Mouse (Mus musculus) left cerebral cortex, adult 11 months (tissue): Measurements from ENCODE around the gene Cd180.
"Not testable (repeated sequence)": the region's sequence is repeated elsewhere in the genome, so short reads cannot be mapped to it uniquely, and the experiment has no call there.

Source experiments
- DNase-seq: peaks from one replicate; pipeline ENCODE4 v3.0.0; 2022; ENCODE audit warnings: low spot score

Gene Cd180

DNA sequence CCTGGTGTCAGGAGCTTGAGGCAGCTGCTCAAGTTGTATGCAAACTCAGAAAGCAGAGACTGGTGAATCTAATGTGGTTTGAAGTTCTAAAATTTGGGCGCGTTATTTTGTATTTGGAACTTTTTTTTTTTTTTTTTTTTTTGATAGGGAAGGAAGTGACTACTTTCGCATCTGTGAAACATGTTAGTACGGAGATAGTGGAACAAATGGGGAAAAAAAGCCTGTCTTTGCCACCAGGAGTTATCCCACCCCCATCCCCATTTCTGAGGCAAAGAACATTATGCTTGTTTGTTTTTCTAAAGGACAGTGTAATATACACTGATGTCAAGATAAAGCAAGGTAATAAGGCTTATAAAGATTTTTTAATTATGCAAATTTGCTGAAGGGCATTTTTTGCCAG, 15.8 kb upstream of the Cd180 start:
- DNase-seq: not testable (repeated sequence)

DNA sequence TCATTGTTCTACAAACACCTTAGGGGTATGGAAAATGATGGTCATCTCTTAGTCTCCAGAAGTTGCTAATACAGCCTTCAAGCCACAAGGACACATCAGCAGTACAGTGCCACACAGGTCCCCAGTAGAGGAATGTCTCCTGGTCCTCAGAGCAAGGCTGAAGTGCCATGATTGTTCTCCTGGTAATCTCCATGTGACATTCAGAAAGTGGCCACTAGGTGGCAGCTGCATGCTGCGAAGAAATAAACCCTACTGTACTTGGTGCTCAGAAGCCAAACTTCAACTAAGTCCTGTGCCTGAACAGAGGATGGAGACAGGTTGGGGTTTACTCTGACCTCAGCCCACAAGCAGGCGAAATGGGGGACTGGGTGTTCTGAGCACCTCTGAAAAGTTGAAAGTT, 14.9 kb upstream of the Cd180 start:
- peak; percentile 78 for DNase-seq

DNA sequence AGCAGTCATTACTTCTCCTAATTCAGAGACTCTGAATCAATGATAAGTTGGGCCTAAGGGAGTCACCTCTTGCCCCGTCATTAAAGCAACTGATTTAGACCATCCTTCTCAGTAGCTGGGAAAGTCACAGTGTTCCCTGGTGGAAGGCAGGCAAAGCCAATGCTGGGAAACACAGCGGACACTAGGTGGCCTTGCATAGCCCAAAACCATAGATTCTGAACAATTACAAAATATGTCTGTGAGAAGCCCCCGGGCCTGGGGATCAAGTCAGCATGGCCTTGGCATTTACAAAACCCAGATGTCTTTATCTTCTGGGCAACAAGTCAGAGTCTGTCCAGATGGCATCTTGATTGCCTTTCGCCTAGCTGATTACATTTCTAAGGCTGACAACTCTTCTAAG, 8.5 kb upstream of the Cd180 start:
- DNase-seq: no peak

DNA sequence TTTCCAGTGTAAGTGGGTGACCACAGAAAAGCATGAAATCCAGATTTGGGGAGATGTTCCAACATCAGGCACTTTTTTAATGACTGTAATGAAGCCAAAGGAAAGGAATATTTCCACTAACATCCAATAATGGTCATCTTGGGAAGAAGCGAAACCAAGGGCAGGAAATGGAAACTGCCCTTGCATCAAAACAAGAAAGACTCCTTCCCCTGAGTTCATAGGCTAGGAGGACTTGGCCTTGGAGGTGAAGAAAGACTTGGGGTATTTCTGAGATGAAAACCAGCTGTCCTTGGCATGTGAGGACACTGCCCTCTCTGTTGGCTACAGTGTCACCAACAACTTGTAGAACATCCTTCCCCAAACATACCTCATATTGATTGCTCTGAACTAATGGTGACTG, 5.2 kb upstream of the Cd180 start:
- DNase-seq: no peak

DNA sequence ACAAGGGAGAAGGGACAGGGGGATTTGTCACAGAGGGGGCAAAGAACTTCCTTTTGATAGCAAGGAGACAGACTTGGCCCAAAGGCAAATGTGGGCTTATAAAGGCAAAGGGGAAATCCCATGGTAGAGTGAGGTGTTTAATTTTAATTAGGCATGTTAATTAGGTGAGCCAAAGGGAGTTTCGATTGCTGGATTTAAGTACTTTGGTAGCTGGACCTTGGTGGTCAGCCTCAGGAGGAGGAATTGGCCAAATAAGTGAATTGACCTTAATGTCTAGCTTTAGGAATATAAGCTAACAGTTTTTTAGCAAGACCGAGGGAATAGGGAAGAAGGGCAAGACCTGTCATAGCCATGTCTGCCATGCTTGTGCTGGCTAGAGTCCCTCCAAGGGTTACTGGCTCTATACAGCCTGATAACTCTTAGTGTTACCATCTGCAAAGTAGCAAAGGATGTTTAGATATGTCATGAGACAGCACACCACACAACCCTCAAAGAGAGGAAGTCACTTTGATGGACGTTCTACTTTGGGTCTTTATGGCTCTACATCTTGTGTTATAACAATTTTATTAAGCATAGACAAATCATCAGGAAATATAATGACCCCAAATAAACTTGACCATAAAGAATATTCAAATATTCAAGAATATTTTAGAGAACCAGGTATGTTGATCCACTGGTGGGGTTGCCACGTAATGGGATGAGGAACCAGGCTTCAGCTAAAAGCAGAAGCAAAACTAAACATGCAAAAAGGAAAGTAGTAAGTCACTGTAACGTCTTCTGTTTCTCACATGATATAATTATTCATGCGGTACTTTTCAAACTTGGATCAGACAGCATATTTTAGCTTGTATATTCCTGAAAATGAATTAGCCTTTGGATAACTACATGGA, 3.9 kb upstream of the Cd180 start:
- DNase-seq: no peak

DNA sequence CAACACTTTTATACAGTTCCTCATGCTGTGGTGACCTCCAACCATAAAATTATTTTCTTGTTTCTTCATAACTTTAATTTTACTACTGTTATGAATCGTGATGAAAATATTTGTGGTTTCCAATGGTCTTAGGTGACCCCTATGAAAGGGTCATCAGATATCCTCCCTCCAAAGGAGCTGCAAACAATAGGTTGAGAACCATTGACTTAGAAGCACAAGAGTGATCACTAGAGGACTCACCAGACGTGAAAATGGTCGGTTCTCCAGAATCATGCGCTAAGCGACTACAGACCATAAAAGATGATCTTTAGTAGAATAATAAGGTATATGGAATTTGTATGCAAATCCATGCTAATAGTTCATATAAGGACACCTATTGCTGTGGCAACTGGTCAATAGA, 3.2 kb upstream of the Cd180 start:
- no peak for DNase-seq

DNA sequence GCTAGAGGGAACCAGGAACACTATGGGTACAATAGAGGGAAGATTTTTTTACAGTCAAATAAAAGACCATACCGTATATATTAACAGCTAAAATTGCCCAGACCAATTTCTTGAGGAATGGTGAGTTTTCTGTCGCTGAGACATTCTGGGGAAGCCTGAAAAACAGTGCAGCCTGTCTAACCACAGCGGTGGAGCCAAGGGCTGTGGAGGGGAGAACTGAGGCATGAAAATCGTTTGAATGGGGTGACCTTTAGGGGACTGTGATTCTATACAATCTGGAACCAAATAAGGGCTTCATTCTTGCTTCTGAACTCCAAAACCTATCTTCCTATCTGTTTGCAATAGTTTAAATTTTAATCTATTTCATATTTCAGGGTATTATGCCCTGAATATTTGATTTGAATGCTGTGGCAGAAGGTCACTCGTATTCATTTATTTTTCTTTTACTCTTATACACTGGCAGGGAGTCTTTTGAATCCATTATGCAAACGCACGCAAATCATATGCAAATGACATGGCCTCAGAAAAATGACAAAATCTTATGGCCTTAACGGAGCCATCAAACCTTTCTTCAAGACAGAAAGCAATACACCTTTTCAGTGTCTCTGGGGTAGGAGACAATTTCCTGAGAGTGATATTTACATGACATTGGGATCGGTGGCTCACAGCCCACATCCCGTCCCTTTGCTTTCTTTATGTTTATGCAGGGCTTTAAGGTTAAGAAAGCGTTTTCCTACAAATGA, 1.8 kb upstream of the Cd180 start:
- no peak for DNase-seq

DNA sequence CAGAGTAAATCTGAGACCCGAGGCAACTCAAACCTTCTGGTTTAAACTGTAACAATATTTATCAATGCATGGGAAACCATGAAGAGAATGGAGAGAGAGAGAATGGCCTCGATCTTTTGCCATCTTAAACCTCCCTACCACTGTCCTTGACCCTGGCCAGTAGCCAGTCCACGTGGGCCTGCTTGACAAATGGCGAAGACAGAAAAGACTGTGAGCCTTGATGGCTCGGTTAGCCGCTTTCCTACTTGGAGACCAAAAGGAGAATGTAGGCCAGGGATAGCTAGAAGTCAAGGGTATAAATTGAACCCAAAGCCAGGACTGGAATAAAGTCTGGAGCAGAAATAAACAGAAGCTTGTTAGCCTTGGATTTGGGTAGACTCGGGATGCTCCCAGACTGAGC, 796 bp downstream of the Cd180 start:
- no peak for DNase-seq

DNA sequence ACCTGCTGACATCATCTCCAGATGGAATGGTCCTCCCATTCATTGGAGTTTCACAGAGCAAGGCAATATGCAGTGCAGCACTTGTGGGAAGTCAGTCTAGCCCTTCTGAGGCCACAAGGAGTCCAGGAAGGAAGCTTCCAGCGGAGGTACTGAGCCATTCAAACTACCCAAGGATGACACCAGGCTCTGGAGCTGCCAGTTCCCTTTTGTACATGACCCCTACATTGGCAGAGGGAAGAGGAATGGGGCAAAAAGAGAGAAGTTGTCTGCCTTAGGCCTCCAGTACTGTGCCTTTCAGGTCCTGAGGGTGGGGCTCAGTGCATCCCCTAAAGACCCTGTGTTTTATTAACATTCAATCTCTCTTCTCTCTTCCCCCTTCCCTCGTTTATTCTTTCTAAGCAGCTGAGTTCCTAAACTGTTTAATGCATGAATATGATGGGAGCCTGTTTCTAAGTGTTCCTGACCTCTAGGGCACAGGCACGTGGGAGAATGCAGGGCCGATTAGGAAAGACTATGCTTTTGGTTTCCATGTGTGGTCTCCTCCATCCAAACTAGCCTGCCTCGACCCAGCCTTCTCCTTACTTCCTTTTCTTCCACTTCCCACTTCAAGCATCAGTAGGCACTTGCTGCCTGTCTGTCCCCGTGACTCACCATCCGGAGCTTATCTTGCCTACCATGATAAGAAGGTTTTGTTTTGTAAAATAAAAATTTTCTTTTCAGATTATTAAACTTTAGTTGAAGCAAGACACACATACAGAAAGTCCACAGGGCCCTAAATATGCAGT, 2.0 kb downstream of the Cd180 start:
- no peak for DNase-seq

DNA sequence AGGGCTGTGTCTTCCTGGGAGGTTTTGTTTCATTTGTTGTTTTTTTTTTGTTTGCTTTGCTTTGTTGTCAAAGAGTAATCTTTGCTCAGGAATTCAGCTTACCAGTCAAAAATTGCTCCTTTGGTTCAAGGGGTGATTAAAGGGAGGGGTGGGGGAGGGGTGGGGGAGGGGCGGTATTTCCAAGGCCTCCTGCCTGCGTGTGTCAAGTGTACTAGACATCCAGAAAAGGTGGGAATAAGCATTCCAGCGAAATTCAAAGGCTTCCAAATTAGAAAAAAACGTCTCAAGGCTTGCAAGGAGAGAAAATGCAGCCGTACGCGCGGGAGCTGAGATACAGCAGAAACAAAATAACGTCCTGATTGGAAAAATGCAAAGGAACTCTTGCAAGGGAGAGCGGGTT, 5.0 kb downstream of the Cd180 start:
- no peak for DNase-seq

DNA sequence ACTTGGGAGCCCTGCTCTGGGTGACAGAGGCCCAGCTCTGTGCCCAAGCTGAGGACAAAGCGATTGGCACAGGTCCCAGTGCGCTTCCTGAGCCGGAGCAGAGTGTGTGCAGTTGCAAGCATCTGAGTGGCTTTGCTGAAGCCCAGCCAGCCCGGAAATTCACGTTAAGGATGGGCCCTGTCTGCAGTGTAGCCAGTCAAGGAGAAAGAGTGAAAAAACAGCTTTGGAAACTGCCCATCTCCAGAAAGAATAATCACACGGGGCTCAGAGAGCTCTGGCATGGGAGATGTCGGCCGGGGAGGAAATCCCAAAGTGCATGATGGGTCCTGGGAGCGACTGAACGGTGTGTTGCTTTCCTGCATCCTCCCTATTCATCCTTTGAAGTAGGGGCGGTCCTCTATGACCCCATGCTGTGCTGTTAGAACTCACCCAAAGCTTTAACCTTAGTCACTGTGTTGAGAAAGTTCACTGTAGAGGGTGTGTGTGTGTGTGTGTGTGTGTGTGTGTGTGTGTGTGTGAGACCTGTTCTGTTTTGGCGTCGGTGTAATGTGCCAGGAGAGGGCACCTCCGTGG, 5.5 kb downstream of the Cd180 start:
- peak; percentile 26 for DNase-seq

DNA sequence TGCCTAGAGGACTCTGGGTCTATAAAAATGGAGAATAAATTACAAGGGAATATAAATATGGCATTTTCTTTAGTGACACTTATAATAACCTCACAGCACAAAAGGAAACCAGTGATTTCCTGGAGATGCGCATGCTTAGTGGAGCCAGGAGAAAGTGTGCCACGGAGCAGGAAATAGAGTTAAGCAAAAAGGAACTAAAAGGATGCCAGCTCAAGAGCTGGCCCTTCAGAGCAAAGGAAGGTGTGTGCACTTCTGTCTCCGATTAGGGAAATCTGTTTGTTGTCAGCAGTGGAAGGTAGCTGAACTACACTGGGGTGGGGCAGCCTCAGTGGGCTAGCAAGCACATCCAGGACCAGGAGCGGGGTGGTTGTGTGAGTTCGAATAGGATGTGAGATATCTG, 6.8 kb downstream of the Cd180 start:
- DNase-seq: no peak

DNA sequence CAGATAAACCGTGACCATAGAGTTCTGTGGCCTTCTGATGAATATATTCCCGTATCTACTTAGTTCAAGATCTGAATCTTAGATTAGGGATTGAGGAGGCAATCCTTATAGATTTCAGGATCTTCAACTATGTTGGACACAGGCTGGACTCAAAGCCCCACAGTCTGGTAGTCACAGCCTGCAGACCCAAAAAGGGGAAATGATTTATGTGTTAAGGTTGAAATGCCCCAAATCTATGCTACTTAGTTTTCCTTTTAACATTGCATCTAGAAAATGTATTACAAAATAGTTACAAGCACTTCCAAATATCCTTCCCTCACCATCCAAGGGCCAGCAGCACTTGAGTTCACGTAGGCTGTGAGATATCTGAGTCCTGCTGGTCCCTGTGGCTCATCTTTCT, 7.4 kb downstream of the Cd180 start:
- DNase-seq: no peak

DNA sequence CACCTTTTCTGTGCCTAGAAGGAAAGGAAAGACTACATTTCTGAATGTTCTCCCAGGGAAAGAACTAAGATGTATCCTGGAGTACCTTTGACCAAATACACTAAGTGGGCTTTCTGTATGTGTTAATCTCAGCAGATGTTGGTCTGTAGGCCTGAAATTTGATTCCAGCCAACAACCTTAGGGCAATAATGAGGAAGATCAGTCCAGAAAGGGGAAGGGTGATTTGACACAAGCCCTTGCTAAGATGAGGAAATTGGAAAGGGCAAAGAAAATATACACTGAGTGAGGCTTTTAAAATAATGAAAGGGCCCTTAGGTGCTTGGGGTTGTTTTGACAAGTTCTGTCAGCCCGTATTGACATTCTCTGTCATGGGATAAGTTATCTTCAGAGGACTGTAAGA, 23.6 kb downstream of the Cd180 start:
- no peak for DNase-seq

DNA sequence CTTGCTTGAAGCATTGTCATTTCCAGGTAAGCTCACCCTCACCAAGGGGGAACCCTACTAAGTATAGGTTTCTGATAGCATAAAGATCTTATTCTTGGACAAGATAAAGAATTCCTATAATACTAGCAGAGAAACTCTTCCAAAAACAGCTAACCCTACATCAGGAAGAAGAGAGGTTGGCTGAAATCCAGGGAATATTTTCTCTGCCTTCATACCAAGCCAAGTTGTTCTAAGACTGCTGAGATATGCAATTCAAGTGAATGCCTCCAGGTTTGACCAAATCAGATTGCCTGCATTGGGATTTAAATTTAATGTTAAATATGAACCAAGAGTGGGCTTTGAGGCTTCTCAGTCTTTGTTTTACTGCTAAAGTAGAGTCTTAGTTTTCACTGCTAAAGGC, 32.1 kb downstream of the Cd180 start:
- DNase-seq: no peak

DNA sequence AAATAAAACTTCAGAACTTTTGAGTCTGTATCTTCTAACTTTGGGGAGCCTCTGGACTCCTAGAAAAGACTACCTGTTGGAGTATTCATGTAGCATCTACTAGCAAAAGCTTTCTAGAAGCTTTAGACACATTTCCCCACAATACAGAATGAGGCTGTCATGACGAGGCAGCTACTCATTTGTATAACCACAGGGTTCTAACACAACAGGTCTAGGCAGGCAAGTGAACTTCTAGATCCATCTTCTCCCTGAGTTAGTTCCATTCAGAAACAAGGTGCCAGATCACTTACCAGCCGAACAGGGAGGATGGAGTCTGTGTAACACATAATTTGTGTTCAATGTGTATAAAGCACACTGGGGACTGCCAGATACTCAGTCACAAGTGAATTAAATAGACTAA, 32.5 kb downstream of the Cd180 start:
- DNase-seq: no peak

DNA sequence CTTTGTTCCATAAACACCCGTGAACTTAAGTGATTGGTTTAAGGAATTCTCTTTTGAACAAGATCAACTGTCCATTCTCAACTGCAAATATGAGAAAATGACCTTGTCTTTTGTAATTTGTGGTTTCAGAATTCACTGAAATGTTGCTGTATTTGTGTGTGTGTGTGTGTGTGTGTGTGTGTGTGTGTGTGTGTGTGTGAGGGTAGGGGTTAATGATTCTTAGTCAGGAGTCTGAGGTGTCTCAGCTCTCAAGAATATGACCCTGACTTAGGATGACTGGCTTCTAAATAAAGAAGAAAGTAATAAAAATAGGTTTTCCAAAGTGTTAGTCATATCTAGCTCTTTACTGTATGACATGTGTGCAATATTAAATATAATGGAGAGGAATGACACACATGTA, 33.5 kb downstream of the Cd180 start:
- DNase-seq: no peak

DNA sequence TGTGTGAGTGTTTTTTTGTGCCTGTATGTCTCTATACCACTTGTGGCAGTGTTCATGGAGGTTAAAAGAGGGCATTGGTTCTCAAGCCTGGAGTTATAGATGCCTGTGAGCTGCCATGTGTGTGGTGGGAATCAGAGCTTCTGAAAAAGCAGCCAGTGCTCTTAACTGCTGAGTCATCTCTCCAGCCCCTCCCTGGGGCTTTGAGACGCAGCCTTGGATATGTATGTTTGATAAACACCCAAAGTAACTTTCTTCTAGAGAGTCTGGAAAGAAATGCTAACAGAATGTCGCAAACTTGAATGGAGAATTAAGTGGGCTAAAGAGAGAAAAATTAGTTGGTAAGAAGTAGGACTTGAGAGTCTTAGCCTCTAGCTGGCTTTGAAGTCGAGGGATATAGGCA, 34.7 kb downstream of the Cd180 start:
- DNase-seq: no peak

DNA sequence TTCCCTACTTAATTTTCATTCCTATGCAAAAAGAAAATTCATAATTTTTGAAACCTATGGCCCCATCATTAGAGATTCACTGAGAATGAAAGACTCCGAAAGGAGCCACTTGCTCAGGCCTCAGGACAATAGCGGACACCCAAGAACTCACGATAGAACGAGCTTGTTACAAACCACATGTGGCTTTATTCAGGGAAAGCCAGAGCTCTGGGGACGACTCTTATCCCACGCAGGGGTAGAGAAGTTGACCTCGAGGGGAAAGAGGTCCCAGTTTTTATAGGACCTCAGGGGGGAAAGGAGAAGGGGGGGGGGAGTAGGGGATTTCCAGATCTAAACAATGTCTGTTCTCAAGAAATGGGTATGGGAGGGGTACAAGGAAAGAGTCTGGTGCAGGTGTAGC, 35.6 kb downstream of the Cd180 start:
- not testable (repeated sequence) for DNase-seq

DNA sequence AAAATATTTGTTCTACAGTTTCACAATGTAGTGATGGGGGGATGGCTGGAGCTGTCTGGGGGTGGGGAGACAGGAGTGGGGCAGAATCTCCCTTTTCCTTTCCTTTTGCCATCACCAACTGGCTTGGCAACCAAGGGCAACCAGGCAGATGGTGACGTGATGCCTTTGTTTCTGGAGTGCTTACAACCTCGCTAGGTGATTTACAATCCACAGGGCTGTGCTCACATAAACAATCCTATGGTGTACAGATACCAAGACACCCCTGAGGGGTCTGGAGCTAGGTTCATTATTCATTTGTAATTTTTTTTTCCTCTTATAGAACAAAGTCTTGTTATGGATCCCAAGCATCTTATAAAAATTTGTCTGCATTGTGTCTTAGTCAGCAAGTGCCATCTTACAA, 39.7 kb downstream of the Cd180 start:
- DNase-seq: no peak

DNA sequence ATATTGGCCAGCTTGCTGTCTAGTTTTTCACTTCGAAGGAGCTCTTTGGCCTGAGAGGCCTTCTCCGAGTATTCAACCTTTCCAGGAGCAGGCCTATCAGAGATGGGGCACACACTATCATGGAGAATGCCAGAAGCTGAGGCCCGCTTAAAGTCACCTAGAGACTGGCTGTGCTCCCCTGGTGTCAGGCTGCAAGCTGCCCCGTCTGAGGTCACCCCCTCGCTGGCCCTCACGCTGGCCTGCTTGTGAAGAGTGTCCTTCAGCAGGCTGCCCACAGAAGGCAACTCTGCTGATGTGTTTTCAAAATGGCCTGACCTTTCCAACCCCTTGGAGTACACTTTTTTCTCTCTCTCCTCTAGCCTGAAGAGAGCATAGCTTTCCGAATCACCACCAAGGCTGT, 44.5 kb downstream of the Cd180 start:
- DNase-seq: no peak

DNA sequence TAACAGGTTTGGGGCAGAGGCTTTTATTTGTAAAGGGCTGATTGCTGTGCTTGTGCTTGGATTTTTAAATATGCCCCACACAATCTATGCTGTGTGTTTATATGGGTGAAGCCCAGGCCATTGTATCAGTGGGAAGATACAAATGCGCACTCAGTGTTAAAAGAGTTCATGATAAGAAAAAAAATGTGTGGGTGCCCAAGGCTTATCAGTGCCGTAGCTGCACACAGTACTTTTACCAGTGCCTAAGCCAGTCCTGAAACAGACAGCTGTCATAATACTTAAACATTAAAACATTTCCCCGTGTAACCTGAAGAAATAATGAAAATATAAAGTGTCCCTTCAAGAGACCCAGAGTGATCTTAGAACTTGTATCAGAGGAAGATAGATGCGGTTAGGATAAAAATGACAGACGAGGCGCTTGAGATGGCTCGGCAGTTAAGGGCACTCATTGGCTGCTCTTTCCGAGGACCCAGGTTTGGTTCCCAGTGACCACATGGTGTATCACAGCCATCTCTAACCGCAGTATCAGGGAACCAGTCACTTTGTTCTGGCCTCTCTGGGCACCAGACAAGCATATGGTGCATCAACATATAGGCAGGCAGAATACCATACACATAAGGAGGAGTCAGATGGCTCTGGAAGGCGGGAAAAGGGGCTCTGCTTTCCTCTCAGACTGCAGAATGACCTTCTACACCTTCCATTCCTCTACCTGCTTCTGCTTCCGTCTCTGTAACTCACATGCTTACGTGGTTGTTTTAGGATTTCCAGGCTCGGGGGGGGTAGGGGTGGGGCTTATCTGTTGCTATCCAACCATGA, 46.6 kb downstream of the Cd180 start:
- DNase-seq: no peak
